Mouse (Mus musculus) hindbrain, embryonic 14.5 days (tissue): ENCODE measurements around the gene Cul7. TPM values are rescaled to one million over a fixed set of nuclear protein-coding genes. Genes with fewer than 3 reads are reported as not detected.

Experiments used
- ATAC-seq: fragments of 200-750 bp; cut with Nextera tagmentation; 2 replicates; pipeline ENCODE4 v1.8.0; 2017; ENCODE audit warnings: moderate number of reproducible peaks, mild to moderate bottlenecking, moderate TSS enrichment, moderate library complexity; ENCODE audit not compliant: low FRiP score
- DNase-seq: peaks from one replicate; pipeline ENCODE4 v3.0.0-alpha.2; 2015; ENCODE audit warnings: low spot score
- H3K27ac ChIP-seq: fragments of 300-500 bp; sonication (generic); 2 replicates; pipeline ENCODE4 v1.5.1; 2014; ENCODE audit warnings: mild to moderate bottlenecking, moderate library complexity
- H3K27me3 ChIP-seq: fragments of 300-500 bp; sonication (generic); 2 replicates; pipeline ENCODE4 v1.6.1; 2014; ENCODE audit warnings: mild to moderate bottlenecking, low read length, mixed read lengths; ENCODE audit not compliant: control insufficient read depth, insufficient read depth
- H3K36me3 ChIP-seq: fragments of 300-500 bp; sonication (generic); replicated peaks from 2 replicates; pipeline ENCODE4 v1.6.1; 2014; ENCODE audit not compliant: control insufficient read depth, insufficient read depth
- H3K4me1 ChIP-seq: fragments of 300-500 bp; sonication (generic); replicated peaks from 2 replicates; pipeline ENCODE4 v1.6.1; 2014; ENCODE audit warnings: antibody characterized with exemption, low read length, mixed read lengths; ENCODE audit not compliant: control insufficient read depth, insufficient read depth
- H3K4me2 ChIP-seq: fragments of 300-500 bp; sonication (generic); replicated peaks from 2 replicates; pipeline ENCODE4 v1.6.1; 2014; ENCODE audit warnings: mild to moderate bottlenecking, moderate library complexity
- H3K4me3 ChIP-seq: fragments of 300-500 bp; sonication (generic); replicated peaks from 2 replicates; pipeline ENCODE4 v1.5.1; 2014; ENCODE audit warnings: mild to moderate bottlenecking, low read length
- H3K9ac ChIP-seq: fragments of 300-500 bp; sonication (generic); 2 replicates; pipeline ENCODE4 v1.6.1; 2014
- H3K9me3 ChIP-seq: fragments of 300-500 bp; sonication (generic); 2 replicates; pipeline ENCODE4 v1.6.1; 2016; ENCODE audit warnings: low read length; ENCODE audit not compliant: control insufficient read depth
- WGBS: fragments of 180-500 bp; shearing (Covaris S2); extraction: QIAGEN DNeasy Blood & Tissue Kit; methylation state at CpG from one replicate; pipeline ENCODE4 v1.1.7; 2014; 5-methylcytosine and 5-hydroxymethylcytosine counted together
- polyA plus RNA-seq: library from polyadenylated mRNA; unstranded; fragments of >200 nt; fragmentation: Nextera tagmentation; extraction: Ambion mirVana; gene quantifications from 2 replicates; pipeline ENCODE4 v1.2.1, GENCODE M21; 2014

Cul7 gene
- polyA plus RNA-seq, 1 experiment from 2014 or later: 30.2 TPM

DNA sequence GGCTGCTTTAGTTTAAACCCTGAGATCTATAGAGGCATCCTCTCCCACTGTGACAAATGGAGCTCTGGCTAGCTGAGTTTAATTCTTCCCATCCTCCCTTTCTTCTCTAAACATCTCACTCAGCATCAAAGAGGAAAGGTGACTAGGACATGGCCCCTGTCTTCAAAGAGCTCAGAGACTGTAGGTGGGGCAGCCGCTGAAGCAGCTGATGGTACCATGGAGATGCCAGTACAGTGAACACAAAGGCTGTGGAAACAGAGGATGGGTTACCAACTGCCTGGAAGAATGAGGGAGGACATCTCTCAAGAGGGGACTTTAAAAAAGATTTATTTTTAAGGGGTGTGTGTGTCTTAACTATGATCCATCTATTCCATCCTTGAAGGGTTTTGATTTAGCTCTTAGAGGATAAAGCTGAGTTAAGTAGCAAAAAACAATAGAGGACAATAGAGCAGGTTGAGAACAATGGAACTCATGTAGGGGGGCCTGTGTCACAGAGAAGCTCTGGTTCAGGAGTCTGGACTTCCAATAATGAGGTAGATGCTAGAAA lies 44.5 kb downstream of the Cul7 start:
- no peaks in the 10 kb centered on the region for H3K4me1 ChIP-seq
- H3K9ac ChIP-seq: no peak overlapping the region
- peaks cover 31% of the 10 kb centered on the region; the same call in 1 of the 2 replicates for H3K36me3 ChIP-seq
- no peaks in the 10 kb centered on the region for H3K9me3 ChIP-seq
- no peak overlapping the region for H3K4me3 ChIP-seq
- no peak overlapping the region for H3K27ac ChIP-seq
- ATAC-seq (no peak), DNase-seq (no peak)
- WGBS: 82% methylated on average over 1 of the region's 1 CpGs
- no peaks in the 10 kb centered on the region for H3K27me3 ChIP-seq
- H3K4me2 ChIP-seq: no peak overlapping the region

DNA sequence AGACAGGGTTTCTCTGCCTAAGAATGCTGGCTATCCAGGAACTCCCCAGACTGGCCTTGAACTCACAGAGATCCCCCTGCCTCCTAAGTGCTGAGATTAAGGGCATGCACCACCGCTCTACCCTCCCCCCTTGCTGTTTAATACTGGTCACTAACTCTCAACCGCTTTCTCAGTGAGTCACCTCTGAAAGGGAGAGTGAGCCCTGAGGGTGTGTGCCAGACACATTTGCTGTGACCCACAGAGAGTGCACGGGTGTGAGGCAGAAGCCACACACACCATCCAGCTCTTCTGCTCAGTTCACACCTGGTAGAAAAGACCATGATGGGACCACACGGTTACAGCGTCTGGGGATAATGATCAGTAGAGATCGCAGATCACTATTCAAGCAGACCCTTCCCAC lies 48.4 kb downstream of the Cul7 start:
- no peaks in the 10 kb centered on the region for H3K9me3 ChIP-seq
- peaks cover 21% of the 10 kb centered on the region for H3K4me1 ChIP-seq
- no peak for DNase-seq
- WGBS: 92% methylated on average over 6 of the region's 6 CpGs
- H3K27me3 ChIP-seq: no peaks in the 10 kb centered on the region
- peaks cover 27% of the 10 kb centered on the region; the same call in 1 of the 2 replicates for H3K36me3 ChIP-seq
- no peak overlapping the region for H3K27ac ChIP-seq
- H3K9ac ChIP-seq: no peak overlapping the region
- H3K4me3 ChIP-seq: no peak overlapping the region
- H3K4me2 ChIP-seq: no peak overlapping the region
- no peak for ATAC-seq

DNA sequence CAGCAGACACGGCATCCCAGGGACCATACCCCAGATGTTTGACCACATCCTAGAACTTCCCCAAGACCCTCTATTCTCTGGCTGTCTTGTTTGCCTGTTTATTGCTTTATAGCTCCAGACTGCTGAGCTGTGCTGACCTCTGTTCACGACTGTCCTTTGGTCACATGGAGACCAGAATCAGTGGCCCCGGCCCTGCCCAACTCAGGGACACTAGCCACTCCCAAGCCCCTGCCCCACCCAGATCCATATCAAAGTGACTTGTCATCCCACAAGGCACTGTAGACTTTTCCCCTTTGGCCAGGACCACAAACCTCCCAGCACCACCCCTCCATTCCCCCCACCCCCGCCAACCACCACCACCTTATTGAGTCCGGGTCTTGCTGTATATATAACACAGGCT lies 49.1 kb downstream of the Cul7 start:
- no peak overlapping the region for H3K4me2 ChIP-seq
- H3K27me3 ChIP-seq: no peaks in the 10 kb centered on the region
- H3K4me1 ChIP-seq: peaks cover 27% of the 10 kb centered on the region
- WGBS: 83% methylated on average over 5 of the region's 5 CpGs
- no peak for ATAC-seq
- no peaks in the 10 kb centered on the region for H3K9me3 ChIP-seq
- no peak for DNase-seq
- no peak overlapping the region for H3K27ac ChIP-seq
- H3K36me3 ChIP-seq: peaks cover 25% of the 10 kb centered on the region; the same call in 1 of the 2 replicates
- no peak overlapping the region for H3K9ac ChIP-seq
- H3K4me3 ChIP-seq: no peak overlapping the region

DNA sequence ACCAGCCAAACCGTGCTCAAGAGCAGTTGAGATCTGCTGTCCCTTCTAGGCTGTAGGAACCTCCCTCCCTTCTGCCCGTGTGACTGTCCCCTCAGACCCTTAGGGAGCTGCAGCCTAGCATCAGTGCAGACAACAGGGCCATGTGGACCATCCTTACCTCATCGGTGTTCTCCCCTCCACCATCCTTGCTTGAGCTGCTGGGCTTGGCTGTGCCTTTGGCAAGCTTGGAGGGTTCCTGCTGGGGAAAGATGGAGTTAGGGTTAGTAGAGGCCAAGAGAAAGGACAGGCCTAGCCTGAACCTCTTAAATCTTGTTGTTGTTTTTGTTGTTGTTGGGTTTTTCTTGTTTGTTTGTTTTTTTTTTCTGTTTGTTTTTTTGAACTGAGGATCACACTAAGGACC lies 49.8 kb downstream of the Cul7 start:
- ATAC-seq: no peak
- H3K9ac ChIP-seq: no peak overlapping the region
- WGBS: 90% methylated on average over 3 of the region's 3 CpGs

DNA sequence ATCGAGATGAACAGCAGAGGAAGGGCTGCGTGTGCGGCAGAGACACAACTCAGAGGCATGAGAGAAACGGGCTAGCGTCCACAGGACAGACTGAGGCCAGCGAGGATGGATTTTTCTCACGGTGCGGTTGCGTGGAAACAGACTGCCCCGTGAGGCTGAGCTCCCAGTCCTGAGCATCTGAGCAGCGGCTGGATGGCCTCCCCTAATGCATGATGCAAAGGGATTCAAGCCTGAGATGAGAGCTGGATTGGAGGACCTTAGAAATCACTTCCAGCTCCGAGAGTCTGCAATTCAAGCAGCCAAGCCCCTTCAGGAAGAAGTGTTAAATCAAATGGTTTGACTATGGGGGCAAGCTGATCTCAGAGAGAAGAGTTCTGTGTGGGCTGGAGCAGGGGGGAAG lies 51.4 kb downstream of the Cul7 start:
- H3K27me3 ChIP-seq: no peaks in the 10 kb centered on the region
- peaks cover 35% of the 10 kb centered on the region for H3K4me1 ChIP-seq
- H3K4me2 ChIP-seq: no peak overlapping the region; the same call in none of the 2 replicates
- H3K9me3 ChIP-seq: no peaks in the 10 kb centered on the region
- 0 out of 2 replicates have a peak overlapping the region, but pooled peaks have one; percentile 1 for H3K27ac ChIP-seq
- DNase-seq (no peak), ATAC-seq (no peak)
- H3K9ac ChIP-seq: 0 out of 2 replicates have a peak overlapping the region, but pooled peaks have one; percentile 11
- H3K36me3 ChIP-seq: peaks cover 20% of the 10 kb centered on the region; the same call in 1 of the 2 replicates
- WGBS: 79% methylated on average over 12 of the region's 12 CpGs
- H3K4me3 ChIP-seq: no peak overlapping the region

More for the DNA sequence above, 49.8 kb downstream of the Cul7 start:
- no peaks in the 10 kb centered on the region for H3K27me3 ChIP-seq
- H3K36me3 ChIP-seq: peaks cover 25% of the 10 kb centered on the region; the same call in 1 of the 2 replicates
- no peak overlapping the region for H3K4me3 ChIP-seq
- H3K27ac ChIP-seq: no peak overlapping the region
- no peaks in the 10 kb centered on the region for H3K9me3 ChIP-seq
- H3K4me2 ChIP-seq: no peak overlapping the region
- peaks cover 27% of the 10 kb centered on the region for H3K4me1 ChIP-seq
- no peak for DNase-seq

DNA sequence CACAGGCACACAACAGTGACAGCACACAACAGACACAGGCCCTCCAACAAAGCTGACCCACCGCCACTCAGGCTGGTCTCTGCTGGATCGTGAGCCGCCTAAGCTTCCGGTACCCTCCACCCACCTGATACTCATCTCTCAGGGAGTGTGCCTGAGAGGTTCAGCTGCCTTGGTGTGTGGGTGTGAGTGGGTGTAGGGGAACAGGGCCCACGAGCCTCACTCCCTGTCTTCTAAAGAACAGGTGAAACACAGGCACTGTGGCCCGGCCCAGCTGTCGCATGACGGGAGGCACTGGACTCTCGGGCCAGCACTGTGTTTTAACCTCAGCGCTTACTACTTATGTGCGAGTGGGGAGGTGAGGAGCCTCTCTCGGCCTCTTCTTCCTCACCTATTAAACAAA lies 52.0 kb downstream of the Cul7 start:
- Histone ChIP-seq H3K4me3 (no peak overlapping the region), H3K4me2 (no peak overlapping the region), H3K4me1 (peaks cover 35% of the 10 kb centered on the region), H3K36me3 (peaks cover 20% of the 10 kb centered on the region; the same call in 1 of the 2 replicates), H3K9ac (no peak overlapping the region), H3K27me3 (no peaks in the 10 kb centered on the region), H3K27ac (no peak overlapping the region), H3K9me3 (no peaks in the 10 kb centered on the region)
- DNase-seq (no peak), ATAC-seq (no peak)
- WGBS: 90% methylated on average over 12 of the region's 12 CpGs

DNA sequence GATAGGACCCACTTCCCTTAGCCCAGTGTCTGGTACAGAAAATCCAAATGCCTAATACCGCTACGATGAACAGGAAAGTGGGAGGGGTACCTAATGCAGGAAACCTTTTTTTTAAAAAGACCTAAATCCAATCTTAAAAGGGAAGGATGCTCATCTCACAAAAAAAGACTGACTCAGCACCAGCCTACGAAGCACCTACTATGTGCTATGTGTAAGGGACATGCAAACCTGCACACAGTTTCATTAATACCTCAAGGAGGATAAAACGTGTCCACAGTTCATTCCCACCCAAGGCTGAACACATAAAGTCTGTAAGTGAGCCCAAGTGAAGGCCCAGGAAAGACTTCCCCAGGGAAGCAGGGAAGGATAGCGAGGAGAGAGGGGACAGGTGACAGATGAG lies 52.4 kb downstream of the Cul7 start:
- Histone ChIP-seq H3K27ac (no peak overlapping the region), H3K27me3 (no peaks in the 10 kb centered on the region), H3K4me2 (peak overlapping the region; percentile 88), H3K4me3 (no peak overlapping the region), H3K9ac (peak overlapping the region; percentile 94), H3K36me3 (peaks cover 20% of the 10 kb centered on the region; the same call in 1 of the 2 replicates), H3K4me1 (peaks cover 35% of the 10 kb centered on the region), H3K9me3 (no peaks in the 10 kb centered on the region)
- WGBS: 91% methylated on average over 5 of the region's 5 CpGs
- no peak for DNase-seq
- ATAC-seq: no peak

DNA sequence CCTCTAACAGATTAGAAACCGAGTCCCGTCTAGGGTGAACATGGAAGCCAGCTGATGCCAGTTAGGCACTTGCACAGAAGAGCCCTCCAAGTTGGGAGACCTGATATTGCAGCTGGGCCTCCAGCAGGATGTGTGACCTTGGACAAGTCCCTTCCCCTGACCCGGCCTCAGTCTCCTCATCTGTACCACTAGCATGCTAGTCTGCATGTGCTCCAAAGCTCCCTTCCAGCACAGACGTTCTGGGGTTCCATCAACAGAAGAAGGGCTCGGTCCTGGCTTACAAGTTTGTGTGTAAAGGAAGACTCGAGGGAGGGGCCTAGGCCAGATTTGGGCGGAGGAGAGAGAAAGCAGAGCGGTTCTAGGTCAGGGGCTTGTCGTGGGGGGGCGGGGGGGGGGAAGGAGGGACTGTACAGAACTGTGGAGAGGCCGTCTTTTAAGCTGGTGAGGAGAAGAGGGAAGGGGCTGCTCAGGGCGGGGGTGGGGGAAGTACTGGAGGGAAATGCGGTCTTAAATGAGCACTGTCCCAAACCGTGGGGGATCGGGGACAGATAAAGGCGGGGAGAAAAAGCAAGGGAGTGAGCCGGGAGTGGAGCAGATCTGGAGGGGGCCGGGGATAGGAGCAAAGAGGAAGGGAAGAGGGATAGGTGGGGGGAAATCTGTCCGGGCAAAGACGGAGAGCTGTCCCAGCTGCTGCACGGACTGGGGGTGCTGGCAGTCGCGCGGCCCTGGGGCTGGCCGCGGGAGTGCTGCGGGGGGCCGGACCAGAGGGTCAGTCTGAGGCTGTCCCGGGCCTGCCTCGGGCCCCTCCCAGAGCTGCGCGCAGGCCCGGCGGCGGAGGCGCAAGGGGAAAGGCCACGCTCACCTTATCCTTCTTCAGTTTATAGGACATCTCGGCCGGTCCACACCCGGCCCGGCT lies 54.1 kb downstream of the Cul7 start:
- peak overlapping the region; percentile 94 for H3K9ac ChIP-seq
- no peaks in the 10 kb centered on the region for H3K27me3 ChIP-seq
- H3K36me3 ChIP-seq: peaks cover 5% of the 10 kb centered on the region; the same call in 1 of the 2 replicates
- peaks cover 35% of the 10 kb centered on the region for H3K4me1 ChIP-seq
- 5% methylated on average over 34 of the region's 41 CpGs for WGBS
- no peaks in the 10 kb centered on the region for H3K9me3 ChIP-seq
- DNase-seq (no peak), ATAC-seq (peak; percentile 61)
- peak overlapping the region; percentile 88 for H3K4me2 ChIP-seq
- peak overlapping the region; percentile 93 for H3K27ac ChIP-seq
- H3K4me3 ChIP-seq: peak overlapping the region; percentile 88
